Mouse (Mus musculus): ENCODE data around the gene Ndc80. TPM values are rescaled to one million over a fixed set of nuclear protein-coding genes. Genes with fewer than 3 reads are reported as not detected.
A peak's percentile ranks its signal among the peaks of the same experiment; 100 is the strongest.
"Not testable (repeated sequence)": the region's sequence is repeated elsewhere in the genome, so short reads cannot be mapped to it uniquely, and the experiment has no call there.

Ndc80 gene
- polyA plus RNA-seq (2015; fragmentation: Nextera tagmentation; extraction: Ambion mirVana) = 57.4 and 59.4 TPM in 2 replicates

GRCm38 (mm10) chr17:71526711-71527564, at the start of gene Ndc80:
TSS of gene Ndc80 (minus strand) at chr17:71526857.
- peaks cover 13% of the 10 kb centered on the region for H3K4me1 ChIP-seq
- peak within 1 kb of the TSS; percentile 62 for H3K4me2 ChIP-seq
- peak; percentile 99 for ATAC-seq (ENCODE audit: borderline replicate concordance, extremely low read depth, low FRiP score, low TSS enrichment)
- under 1% methylated on average over 66 of the region's 66 CpGs for WGBS
- H3K36me3 ChIP-seq = peaks cover 14% of the 10 kb centered on the region
- H3K4me3 ChIP-seq = peak within 1 kb of the TSS; percentile 71
- no peaks in the 10 kb centered on the region for H3K9me3 ChIP-seq
- peak within 1 kb of the TSS; percentile 93 for H3K27ac ChIP-seq
- no peaks in the 10 kb centered on the region for H3K27me3 ChIP-seq
- H3K9ac ChIP-seq = peak within 1 kb of the TSS; percentile 64

GRCm38 (mm10) chr17:71561631-71562030, 35.0 kb upstream of the Ndc80 start:
- Histone ChIP-seq H3K27ac (no peak overlapping the region), H3K4me1 (no peaks in the 10 kb centered on the region), H3K36me3 (no peaks in the 10 kb centered on the region), H3K9ac (no peak overlapping the region), H3K4me3 (no peak overlapping the region), H3K4me2 (no peak overlapping the region), H3K27me3 (no peaks in the 10 kb centered on the region), H3K9me3 (no peaks in the 10 kb centered on the region)
- ATAC-seq (ENCODE audit: borderline replicate concordance, extremely low read depth, low FRiP score, low TSS enrichment) = no peak

- peaks cover 12% of the 10 kb centered on the region for H3K4me1 ChIP-seq
- H3K27ac ChIP-seq = no peak overlapping the region
- H3K4me3 ChIP-seq = peak overlapping the region; percentile 71
- no peak overlapping the region; the same call in 1 of the 2 replicates for H3K9ac ChIP-seq
- peak overlapping the region; percentile 100 for H3K4me2 ChIP-seq
- WGBS = 11% methylated on average over 11 of the region's 11 CpGs
- no peaks in the 10 kb centered on the region for H3K9me3 ChIP-seq
- no peaks in the 10 kb centered on the region for H3K36me3 ChIP-seq
- ATAC-seq (ENCODE audit: borderline replicate concordance, extremely low read depth, low FRiP score, low TSS enrichment) = no peak
- peaks cover 22% of the 10 kb centered on the region; the same call in 1 of the 2 replicates for H3K27me3 ChIP-seq
Observed at GRCm38 (mm10) chr17:71552901-71553300, 26.2 kb upstream of the Ndc80 start.

GRCm38 (mm10) chr17:71551757-71552451, 25.2 kb upstream of the Ndc80 start, which contains the start of gene Spdya:
TSS of gene Spdya (plus strand) at chr17:71552061.
- H3K27ac ChIP-seq = no peak within 1 kb of the TSS
- H3K9me3 ChIP-seq = no peaks in the 10 kb centered on the region
- ATAC-seq (ENCODE audit: borderline replicate concordance, extremely low read depth, low FRiP score, low TSS enrichment) = peak; percentile 97
- under 1% methylated on average over 69 of the region's 78 CpGs for WGBS
- peak within 1 kb of the TSS; percentile 100 for H3K4me2 ChIP-seq
- H3K4me1 ChIP-seq = peaks cover 12% of the 10 kb centered on the region
- H3K4me3 ChIP-seq = peak within 1 kb of the TSS; percentile 71
- no peaks in the 10 kb centered on the region for H3K36me3 ChIP-seq
- H3K27me3 ChIP-seq = peaks cover 22% of the 10 kb centered on the region; the same call in 1 of the 2 replicates
- peak within 1 kb of the TSS; percentile 69 for H3K9ac ChIP-seq

GRCm38 (mm10) chr17:71551350-71551749, 24.7 kb upstream of the Ndc80 start:
- 12% methylated on average over 6 of the region's 6 CpGs for WGBS
- H3K4me2 ChIP-seq = peak overlapping the region; percentile 100
- peak overlapping the region; percentile 35; the same call in 1 of the 2 replicates for H3K9ac ChIP-seq
- ATAC-seq (ENCODE audit: borderline replicate concordance, extremely low read depth, low FRiP score, low TSS enrichment) = no peak; the same call in 1 of the 2 replicates
- H3K4me3 ChIP-seq = peak overlapping the region; percentile 71
- no peaks in the 10 kb centered on the region for H3K36me3 ChIP-seq
- peaks cover 12% of the 10 kb centered on the region for H3K4me1 ChIP-seq
- H3K27ac ChIP-seq = no peak overlapping the region
- H3K9me3 ChIP-seq = no peaks in the 10 kb centered on the region
- H3K27me3 ChIP-seq = peaks cover 22% of the 10 kb centered on the region; the same call in 1 of the 2 replicates

GRCm38 (mm10) chr17:71548586-71548985, 21.9 kb upstream of the Ndc80 start:
- Histone ChIP-seq H3K9me3 (no peaks in the 10 kb centered on the region), H3K4me3 (no peak overlapping the region), H3K27ac (no peak overlapping the region), H3K27me3 (peaks cover 19% of the 10 kb centered on the region; the same call in 1 of the 2 replicates), H3K36me3 (no peaks in the 10 kb centered on the region), H3K9ac (no peak overlapping the region), H3K4me1 (peaks cover 12% of the 10 kb centered on the region), H3K4me2 (no peak overlapping the region)
- no peak for ATAC-seq (ENCODE audit: borderline replicate concordance, extremely low read depth, low FRiP score, low TSS enrichment)
- 11% methylated on average over 1 of the region's 1 CpGs for WGBS

- no peak for ATAC-seq (ENCODE audit: borderline replicate concordance, extremely low read depth, low FRiP score, low TSS enrichment)
- H3K9ac ChIP-seq = no peak overlapping the region
- no peak overlapping the region for H3K4me3 ChIP-seq
- no peaks in the 10 kb centered on the region for H3K36me3 ChIP-seq
- no peak overlapping the region for H3K4me2 ChIP-seq
- H3K27ac ChIP-seq = no peak overlapping the region
- H3K4me1 ChIP-seq = no peaks in the 10 kb centered on the region
- H3K9me3 ChIP-seq = no peaks in the 10 kb centered on the region
- no peaks in the 10 kb centered on the region for H3K27me3 ChIP-seq
- 68% methylated on average over 3 of the region's 3 CpGs for WGBS
Observed at GRCm38 (mm10) chr17:71537164-71537563, 10.5 kb upstream of the Ndc80 start.

GRCm38 (mm10) chr17:71535595-71535994, 8.9 kb upstream of the Ndc80 start:
- not testable (repeated sequence) for H3K9ac ChIP-seq; H3K4me1 ChIP-seq; H3K36me3 ChIP-seq; H3K27me3 ChIP-seq; ATAC-seq (ENCODE audit: borderline replicate concordance, extremely low read depth, low FRiP score, low TSS enrichment); H3K4me3 ChIP-seq; H3K27ac ChIP-seq; H3K9me3 ChIP-seq; H3K4me2 ChIP-seq
- WGBS = 68% methylated on average over 1 of the region's 1 CpGs

- peaks cover 7% of the 10 kb centered on the region for H3K36me3 ChIP-seq
- H3K9ac ChIP-seq = no peak overlapping the region
- H3K4me3 ChIP-seq = no peak overlapping the region
- no peaks in the 10 kb centered on the region for H3K27me3 ChIP-seq
- no peak overlapping the region for H3K27ac ChIP-seq
- peaks cover 13% of the 10 kb centered on the region for H3K4me1 ChIP-seq
- no peak for ATAC-seq (ENCODE audit: borderline replicate concordance, extremely low read depth, low FRiP score, low TSS enrichment)
- no peak overlapping the region for H3K4me2 ChIP-seq
- H3K9me3 ChIP-seq = no peaks in the 10 kb centered on the region
Observed at GRCm38 (mm10) chr17:71528042-71528441, 1.4 kb upstream of the Ndc80 start.

- H3K27ac ChIP-seq = peak overlapping the region; percentile 93
- H3K27me3 ChIP-seq = no peaks in the 10 kb centered on the region
- peak overlapping the region; percentile 71 for H3K4me3 ChIP-seq
- H3K4me1 ChIP-seq = peaks cover 13% of the 10 kb centered on the region
- peak; percentile 33; the same call in 1 of the 2 replicates for ATAC-seq (ENCODE audit: borderline replicate concordance, extremely low read depth, low FRiP score, low TSS enrichment)
- H3K36me3 ChIP-seq = peaks cover 18% of the 10 kb centered on the region
- no peaks in the 10 kb centered on the region for H3K9me3 ChIP-seq
- H3K9ac ChIP-seq = peak overlapping the region; percentile 64
- 0% methylated on average over 13 of the region's 13 CpGs for WGBS
- peak overlapping the region; percentile 62 for H3K4me2 ChIP-seq
Observed at GRCm38 (mm10) chr17:71526302-71526708, 352 bp downstream of the Ndc80 start.

GRCm38 (mm10) chr17:71510297-71510696, 16.4 kb downstream of the Ndc80 start:
- Histone ChIP-seq H3K4me2 (no peak overlapping the region), H3K9ac (no peak overlapping the region), H3K4me1 (no peaks in the 10 kb centered on the region), H3K4me3 (no peak overlapping the region), H3K36me3 (peaks cover 79% of the 10 kb centered on the region), H3K27me3 (no peaks in the 10 kb centered on the region), H3K9me3 (no peaks in the 10 kb centered on the region), H3K27ac (no peak overlapping the region)
- no peak for ATAC-seq (ENCODE audit: borderline replicate concordance, extremely low read depth, low FRiP score, low TSS enrichment)
- WGBS = 95% methylated on average over 11 of the region's 11 CpGs

GRCm38 (mm10) chr17:71506832-71507231, 19.8 kb downstream of the Ndc80 start:
- no peaks in the 10 kb centered on the region for H3K27me3 ChIP-seq
- ATAC-seq (ENCODE audit: borderline replicate concordance, extremely low read depth, low FRiP score, low TSS enrichment) = no peak
- H3K36me3 ChIP-seq = peaks cover 77% of the 10 kb centered on the region
- no peak overlapping the region for H3K4me2 ChIP-seq
- no peaks in the 10 kb centered on the region for H3K9me3 ChIP-seq
- H3K9ac ChIP-seq = no peak overlapping the region
- no peak overlapping the region for H3K27ac ChIP-seq
- 79% methylated on average over 8 of the region's 8 CpGs for WGBS
- no peaks in the 10 kb centered on the region for H3K4me1 ChIP-seq
- no peak overlapping the region for H3K4me3 ChIP-seq

All from lung, embryonic 15.5 days (tissue).